Mouse (Mus musculus): ENCODE measurements around the gene Atp1a2. TPM values are rescaled to one million over a fixed set of nuclear protein-coding genes. Genes with fewer than 3 reads are reported as not detected.

Atp1a2 gene
- polyA plus RNA-seq (2017; shearing (Covaris generic)), result 0.77 TPM

GRCm38 (mm10) chr1:172297611-172298537 lies at the start of gene Atp1a2:
Gene Atp1a2, minus strand, starts transcription at chr1:172298064.

GRCm38 (mm10) chr1:172340729-172341321 lies 43.0 kb upstream of the Atp1a2 start, which contains the start of gene Kcnj10:
Gene Kcnj10, plus strand, starts transcription at chr1:172341210.

DNA sequence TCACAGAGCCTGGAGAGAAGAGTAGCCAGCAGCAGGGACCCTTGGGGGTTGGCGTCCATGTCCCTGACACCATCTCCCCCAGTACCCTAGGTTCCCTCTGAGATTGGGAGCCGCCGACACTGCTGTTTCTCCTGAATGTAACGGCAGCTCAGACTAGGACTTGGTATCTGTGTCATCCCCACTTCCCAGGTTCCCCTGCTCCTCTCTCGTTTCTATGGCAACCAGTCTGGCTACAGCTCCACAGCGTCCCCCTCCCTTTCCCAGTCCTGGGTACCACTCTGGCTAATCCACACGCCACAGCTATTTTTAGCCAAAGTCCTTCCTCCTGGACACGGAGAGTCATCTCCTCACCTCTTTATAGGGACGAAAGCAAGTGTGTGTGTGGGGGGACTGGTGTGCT lies 31.3 kb upstream of the Atp1a2 start, which contains the start of gene Kcnj9:
TSS of gene Kcnj9 (minus strand) at position 188 of the 400 bp plus-strand sequence.

DNA sequence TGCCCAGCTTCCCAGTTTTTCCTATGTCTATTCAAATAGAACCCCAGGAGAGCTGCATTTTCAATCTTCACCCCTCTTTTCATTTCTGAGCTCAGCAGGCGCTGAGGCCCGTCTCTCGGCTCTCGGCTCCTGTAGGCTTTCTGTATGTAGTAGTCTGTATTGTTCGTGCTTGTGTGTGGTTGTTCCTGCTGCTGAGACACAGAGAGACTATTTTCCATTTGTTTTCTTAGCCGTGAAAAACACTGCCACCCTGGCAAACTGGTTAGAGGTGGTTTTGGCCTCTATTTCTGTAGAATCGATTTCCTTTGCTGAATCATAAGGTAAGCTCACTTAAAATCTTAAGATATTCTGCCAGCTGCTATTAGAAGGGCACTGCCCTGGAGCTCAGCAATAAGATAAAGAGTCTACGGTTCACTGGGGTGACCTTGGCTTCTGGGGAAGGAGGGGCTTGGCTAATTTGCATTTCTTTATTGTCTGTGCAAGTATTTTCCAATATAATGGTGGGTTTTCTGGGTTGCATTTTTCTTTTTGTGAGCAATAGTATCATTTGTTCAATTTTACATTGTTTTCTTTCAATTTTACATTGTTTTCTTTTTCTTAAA lies 36.3 kb downstream of the Atp1a2 start, which contains the start of gene Igsf8:
TSS of gene Igsf8 (plus strand) at position 165 of the 602 bp plus-strand sequence.

GRCm38 (mm10) chr1:172258314-172258713 lies 39.5 kb downstream of the Atp1a2 start, which contains the start of gene Atp1a4:
Gene Atp1a4, minus strand, starts transcription at chr1:172258414.

Other genes starting within 250 kb of the Atp1a2 start
- gene Nhlh1, start 240.5 kb downstream of the Atp1a2 start, polyA plus RNA-seq (2017; shearing (Covaris generic)), result not detected
- gene Copa, start 215.5 kb downstream of the Atp1a2 start, polyA plus RNA-seq (2017; shearing (Covaris generic)), result 220 TPM
- 125 TPM for gene Ncstn, start 215.3 kb downstream of the Atp1a2 start, polyA plus RNA-seq (2017; shearing (Covaris generic))
- gene Pex19, start 171.3 kb downstream of the Atp1a2 start, polyA plus RNA-seq (2017; shearing (Covaris generic)), result 62.8 TPM
- gene Dcaf8, start 150.0 kb downstream of the Atp1a2 start, polyA plus RNA-seq (2017; shearing (Covaris generic)), result 154 TPM
- gene Pea15a, start 91.3 kb downstream of the Atp1a2 start, polyA plus RNA-seq (2017; shearing (Covaris generic)), result 71.5 TPM
- gene Casq1, start 78.2 kb downstream of the Atp1a2 start, polyA plus RNA-seq (2017; shearing (Covaris generic)), result not detected
- gene Atp1a4, start 39.6 kb downstream of the Atp1a2 start, polyA plus RNA-seq (2017; shearing (Covaris generic)), result not detected
- gene Igsf8, start 36.4 kb downstream of the Atp1a2 start, polyA plus RNA-seq (2017; shearing (Covaris generic)), result 30.5 TPM
- gene Kcnj9, start 31.3 kb upstream of the Atp1a2 start, polyA plus RNA-seq (2017; shearing (Covaris generic)), result not detected
- not detected for gene Kcnj10, start 43.1 kb upstream of the Atp1a2 start, polyA plus RNA-seq (2017; shearing (Covaris generic))
- 9.4 TPM for gene Pigm, start 78.5 kb upstream of the Atp1a2 start, polyA plus RNA-seq (2017; shearing (Covaris generic))
- not detected for gene Slamf9, start 177.3 kb upstream of the Atp1a2 start, polyA plus RNA-seq (2017; shearing (Covaris generic))
- gene Igsf9, start 183.7 kb upstream of the Atp1a2 start, polyA plus RNA-seq (2017; shearing (Covaris generic)), result 2.0 TPM
- gene Tagln2, start 202.0 kb upstream of the Atp1a2 start, polyA plus RNA-seq (2017; shearing (Covaris generic)), result 262 TPM
- gene Cfap45, start 222.7 kb upstream of the Atp1a2 start, polyA plus RNA-seq (2017; shearing (Covaris generic)), result 0.07 TPM